Mouse (Mus musculus) cortical plate, adult 2 months (tissue): ENCODE data around the gene Ddx19b.
"Not testable (repeated sequence)": the region's sequence is repeated elsewhere in the genome, so short reads cannot be mapped to it uniquely, and the experiment has no call there.

Experiments used
- CTCF ChIP-seq: fragments of 200-500 bp; IDR thresholded peaks from 2 replicates; pipeline ENCODE4 v1.5.1; 2011; ENCODE audit warnings: mild to moderate bottlenecking, control low read depth, low read length; ENCODE audit not compliant: insufficient read depth; ENCODE audit errors: extremely low read depth
- POLR2A ChIP-seq: fragments of 200-500 bp; IDR thresholded peaks from 2 replicates; pipeline ENCODE4 v1.6.1; 2011; ENCODE audit warnings: mild to moderate bottlenecking, low read length, control low read depth; ENCODE audit not compliant: insufficient read depth; ENCODE audit errors: extremely low read depth

- TF ChIP-seq CTCF, POLR2A: not testable (repeated sequence)
These were observed 4.9 kb downstream of the Ddx19b start for GRCm38 (mm10) chr8:111026609-111027008.
